19 mouse cellular contexts compared by ENCODE assay signal in genomic region chr8:125395032-125395431, GRCm38 (mm10).
DNase-seq lines count a peak whose midpoint lies in the region; ATAC-seq lines count a peak whose summit lies in the region.
"Had no signal": no experiment of that assay in that cellular context is flagged by ENCODE, and none has a peak within 500 bp of the region (broad histone marks: within the 10 kb centered on the region; RNA-seq: fewer than 3 reads in every experiment).

No protein-coding gene starts in this region.

- 55% methylated on average over 8 of the region's 8 CpGs for WGBS in hindbrain, embryonic 15.5 days
- 90% methylated on average over 8 of the region's 8 CpGs for WGBS in hindbrain, embryonic 10.5 days

- no peaks in the 10 kb centered on the region for H3K36me3 ChIP-seq in hindbrain, embryonic 15.5 days
- H3K36me3 ChIP-seq in hindbrain, embryonic 10.5 days, result no peaks in the 10 kb centered on the region
- H3K36me3 ChIP-seq: liver, embryonic 13.5 days; neural tube, embryonic 12.5 days had no signal

- H3K27ac ChIP-seq in hindbrain, embryonic 15.5 days (replicated peaks), result no peak overlapping the region
- H3K27ac ChIP-seq in hindbrain, embryonic 10.5 days, result no peak overlapping the region
- H3K27ac ChIP-seq: gastrocnemius, adult 2 months; liver, embryonic 13.5 days; neural tube, embryonic 12.5 days had no signal

- H3K9ac ChIP-seq in hindbrain, embryonic 15.5 days, result no peak overlapping the region
- H3K9ac ChIP-seq: liver, embryonic 13.5 days; neural tube, embryonic 12.5 days had no signal

- H3K4me2 ChIP-seq in hindbrain, embryonic 15.5 days, result no peak overlapping the region
- H3K4me2 ChIP-seq: liver, embryonic 13.5 days; neural tube, embryonic 12.5 days had no signal

- H3K4me1 ChIP-seq in hindbrain, embryonic 15.5 days (replicated peaks), result peaks cover 25% of the 10 kb centered on the region
- peaks cover 18% of the 10 kb centered on the region for H3K4me1 ChIP-seq in hindbrain, embryonic 10.5 days (replicated peaks)
- H3K4me1 ChIP-seq: megakaryocyte, embryonic 14.5 days had no signal

- peak; percentile 49; the same call in 1 of the 2 replicates for ATAC-seq in hindbrain, embryonic 15.5 days (ENCODE audit: low FRiP score, low read depth)
- ATAC-seq in megakaryocyte progenitor cell, adult 5-6 weeks (replicated peaks; ENCODE audit: poor library complexity), result 0 out of 2 replicates have a peak, but pooled peaks have one; percentile 9
- ATAC-seq: CD4-positive, CD25-positive, alpha-beta regulatory T cell, adult 4 months had no signal

- no peaks in the 10 kb centered on the region for H3K27me3 ChIP-seq in hindbrain, embryonic 15.5 days
- no peaks in the 10 kb centered on the region for H3K27me3 ChIP-seq in hindbrain, embryonic 10.5 days (ENCODE audit: insufficient read depth, poor library complexity, severe bottlenecking)
- H3K27me3 ChIP-seq: liver, embryonic 13.5 days; megakaryocyte, embryonic 14.5 days; neural tube, embryonic 12.5 days had no signal

- DNase-seq in hindbrain, embryonic 10.5 days (ENCODE audit: low spot score), result no peak
- DNase-seq in cerebellum, adult 18-20 months, result peak; percentile 57 to 60
- peak; percentile 90 to 93 for DNase-seq in cerebellum, postnatal 14 days
- DNase-seq in frontal cortex, postnatal 25 days (ENCODE audit: low spot score in 2 of 2), result no peak
- DNase-seq in embryo, embryonic 11 days, result no peak
- DNase-seq: adrenal gland, postnatal 10 days; gastrocnemius, adult 2 months; heart, postnatal 36 days; kidney, adult 11 months; kidney, postnatal 14 days; layer of hippocampus, adult 9-11 months; liver, embryonic 13.5 days; right cerebral cortex, postnatal 4 days; thymus, adult 2 months had no signal

- no peak overlapping the region for H3K4me3 ChIP-seq in hindbrain, embryonic 15.5 days
- no peak overlapping the region for H3K4me3 ChIP-seq in hindbrain, embryonic 10.5 days
- H3K4me3 ChIP-seq: gastrocnemius, adult 2 months; liver, embryonic 13.5 days; megakaryocyte, embryonic 14.5 days; neural tube, embryonic 12.5 days had no signal

- H3K9me3 ChIP-seq in hindbrain, embryonic 15.5 days, result no peaks in the 10 kb centered on the region
- no peaks in the 10 kb centered on the region for H3K9me3 ChIP-seq in hindbrain, embryonic 10.5 days
- H3K9me3 ChIP-seq: liver, embryonic 13.5 days; neural tube, embryonic 12.5 days had no signal

Comparison
In these comparisons a context has a peak if more than half of its experiments do, and no peak if none do; other contexts are left out.
1. DNase-seq: peak in cerebellum, adult 18-20 months (2 of 2) and cerebellum, postnatal 14 days (2 of 2); none in hindbrain, embryonic 10.5 days (single experiment), frontal cortex, postnatal 25 days (0 of 2) and embryo, embryonic 11 days (single experiment).